Mouse (Mus musculus): ENCODE measurements around the gene Ano5. TPM values are rescaled to one million over a fixed set of nuclear protein-coding genes. Genes with fewer than 3 reads are reported as not detected.

Ano5 gene
- total RNA-seq, 2 experiments from 2014 or later, result 0.11 to 0.26 TPM

DNA sequence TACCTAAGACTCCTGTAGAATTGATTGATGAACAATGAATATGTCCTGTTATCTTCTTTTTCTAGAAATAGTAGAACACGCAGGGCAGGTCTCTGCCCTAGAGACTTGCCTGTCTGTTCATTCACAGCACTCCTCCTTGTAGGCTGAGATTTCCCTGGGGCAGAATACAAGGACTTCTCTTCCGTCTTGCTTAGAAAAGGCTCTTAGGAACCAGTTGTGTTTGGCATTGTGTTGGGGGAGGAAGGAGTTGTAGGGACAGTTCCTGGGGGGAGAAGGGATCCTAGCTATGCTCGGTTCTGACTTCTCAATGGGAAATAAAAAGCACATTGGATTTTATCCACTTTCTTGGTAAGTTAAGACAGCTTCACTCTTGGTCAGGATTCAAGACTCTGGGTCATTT, 118.4 kb downstream of the Ano5 start:
- DNase-seq, result no peak

DNA sequence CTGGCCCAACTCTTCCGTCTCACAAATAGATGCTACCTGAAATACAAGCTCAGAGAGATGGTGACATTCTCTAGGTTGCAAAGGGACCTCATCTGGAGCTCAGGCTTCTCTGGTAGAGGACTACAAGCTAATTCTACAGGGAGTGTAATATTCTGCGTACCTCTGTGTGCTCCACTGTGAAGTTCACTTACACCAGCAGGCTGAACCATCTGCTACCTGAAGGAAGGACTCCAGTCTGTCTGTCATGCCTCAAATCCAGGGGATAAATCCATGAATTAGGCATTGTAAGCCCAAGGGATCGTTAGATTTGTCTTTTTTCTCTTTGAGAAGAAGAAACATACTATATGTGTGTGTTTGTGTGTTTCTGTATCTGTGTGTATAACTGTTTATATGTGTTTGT, 120.3 kb downstream of the Ano5 start:
- DNase-seq, result no peak

DNA sequence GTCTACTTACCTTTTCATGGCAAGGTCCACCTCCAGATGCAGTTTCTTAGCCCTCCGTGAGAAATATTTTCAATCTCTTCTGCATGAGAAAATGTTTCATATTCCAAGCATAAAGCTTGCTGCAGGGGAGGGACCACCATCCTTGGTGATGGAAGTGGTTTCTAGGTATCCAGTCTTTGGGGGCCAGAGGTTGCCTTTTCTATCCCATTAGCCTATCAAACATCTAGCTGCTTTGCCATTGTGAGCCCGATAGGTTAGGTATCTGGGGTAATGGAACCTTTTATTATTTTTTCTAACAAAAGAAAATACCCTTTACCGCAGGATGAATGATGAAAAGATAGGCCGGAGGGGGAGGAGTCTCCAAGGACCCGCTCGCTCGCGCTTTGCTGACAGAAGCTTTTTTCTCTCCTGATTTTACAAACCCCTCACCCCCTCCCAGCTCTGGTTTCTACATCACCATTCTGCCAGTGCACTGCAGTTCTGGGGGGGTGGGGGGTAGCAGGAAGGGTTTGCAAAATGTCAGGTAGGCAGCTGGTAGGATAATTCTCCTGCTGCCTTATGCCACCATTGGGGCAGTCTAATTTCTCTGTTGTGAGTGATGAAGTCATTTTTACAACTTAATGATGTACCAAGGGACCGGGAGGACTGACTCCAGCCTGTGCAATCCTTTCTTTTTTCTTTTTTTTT, 121.9 kb downstream of the Ano5 start:
- no peak for DNase-seq

DNA sequence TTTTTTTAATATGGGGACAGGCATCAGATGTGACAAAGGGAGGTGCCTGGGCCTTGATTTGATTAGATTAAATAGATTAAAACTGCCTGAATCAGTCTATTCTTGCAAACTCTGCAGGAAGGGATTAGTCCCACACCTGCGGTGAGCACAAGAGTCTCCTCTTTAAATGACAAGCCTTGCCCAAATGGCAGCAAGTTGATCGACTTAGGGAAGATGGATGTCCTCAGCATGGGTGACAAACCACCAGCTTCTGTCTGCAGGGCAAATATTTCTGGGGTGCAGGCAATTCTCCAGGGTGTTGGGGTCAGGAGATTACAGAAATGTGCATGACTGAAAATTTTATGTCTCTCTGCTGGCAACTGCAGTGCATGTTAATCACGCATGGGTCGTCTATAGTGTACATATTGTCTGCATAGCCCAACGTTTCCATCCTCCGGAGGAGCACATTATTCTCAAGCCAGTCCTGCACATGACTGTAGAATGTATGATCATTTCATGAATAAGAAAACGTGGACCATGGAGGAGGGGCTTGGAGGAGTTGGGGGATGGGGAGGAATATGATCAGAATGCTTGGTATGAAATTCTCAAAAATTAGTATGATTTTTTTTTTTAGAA, 122.5 kb downstream of the Ano5 start:
- DNase-seq, result no peak

Other genes starting within 250 kb of the Ano5 start
- gene Slc17a6, start 111.0 kb downstream of the Ano5 start, total RNA-seq (2021), result not detected